Mouse (Mus musculus) neural tube, embryonic 14.5 days (tissue): ENCODE measurements at regions not wholly inside any gene's neighbourhood (a gene's known extent, or its start where the extent isn't known, plus 50 kb on each side); places are given as distances from the start of the nearest gene placed in this dataset.

Source experiments
- ATAC-seq: fragments of 200-750 bp; cut with Nextera tagmentation; 2 replicates; pipeline ENCODE4 v1.8.0; 2017; ENCODE audit warnings: low read depth, mild to moderate bottlenecking, moderate TSS enrichment, moderate library complexity
- H3K27ac ChIP-seq: fragments of 300-500 bp; sonication (generic); 2 replicates; pipeline ENCODE4 v1.5.1; 2014; ENCODE audit warnings: low read depth, mild to moderate bottlenecking, control low read depth, low read length, moderate library complexity, mixed read lengths
- H3K27me3 ChIP-seq: fragments of 300-500 bp; sonication (generic); 2 replicates; pipeline ENCODE4 v1.6.1; 2014; ENCODE audit warnings: low read length; ENCODE audit not compliant: control insufficient read depth, insufficient read depth
- H3K36me3 ChIP-seq: fragments of 300-500 bp; sonication (generic); 2 replicates; pipeline ENCODE4 v1.6.1; 2014; ENCODE audit warnings: low read length, mixed read lengths; ENCODE audit not compliant: control insufficient read depth, insufficient read depth
- H3K4me1 ChIP-seq: fragments of 300-500 bp; sonication (generic); 2 replicates; pipeline ENCODE4 v1.6.1; 2014; ENCODE audit warnings: low read length; ENCODE audit not compliant: control insufficient read depth, insufficient read depth
- H3K4me2 ChIP-seq: fragments of 300-500 bp; sonication (generic); 2 replicates; pipeline ENCODE4 v1.6.1; 2014; ENCODE audit warnings: mild to moderate bottlenecking, low read depth, low read length, control low read depth
- H3K4me3 ChIP-seq: fragments of 300-500 bp; sonication (generic); 2 replicates; pipeline ENCODE4 v1.5.1; 2014; ENCODE audit warnings: low read depth, low read length, control low read depth, mixed read lengths
- H3K9ac ChIP-seq: fragments of 300-500 bp; sonication (generic); replicated peaks from 2 replicates; pipeline ENCODE4 v1.6.1; 2014; ENCODE audit warnings: low read depth, mild to moderate bottlenecking, control low read depth, low read length, mixed read lengths
- H3K9me3 ChIP-seq: fragments of 300-500 bp; sonication (generic); 2 replicates; pipeline ENCODE4 v1.6.1; 2016; ENCODE audit warnings: low read length; ENCODE audit not compliant: control insufficient read depth
- WGBS: fragments of 180-500 bp; shearing (Covaris S2); extraction: QIAGEN DNeasy Blood & Tissue Kit; methylation state at CpG from one replicate; pipeline ENCODE4 v1.1.7; 2014; 5-methylcytosine and 5-hydroxymethylcytosine counted together

- Histone ChIP-seq H3K27me3 (no peaks in the 10 kb centered on the region), H3K9me3 (no peaks in the 10 kb centered on the region), H3K36me3 (no peaks in the 10 kb centered on the region), H3K9ac (no peak overlapping the region), H3K4me3 (no peak overlapping the region), H3K27ac (no peak overlapping the region), H3K4me1 (no peaks in the 10 kb centered on the region), H3K4me2 (no peak overlapping the region)
- ATAC-seq = no peak
- 75% methylated on average over 5 of the region's 5 CpGs for WGBS
These were observed 80.0 kb downstream of the Tbx4 start for GRCm38 (mm10) chr11:85966207-85966606.

GRCm38 (mm10) chr11:85970287-85970686, 84.1 kb downstream of the Tbx4 start:
- no peak overlapping the region for H3K27ac ChIP-seq
- no peaks in the 10 kb centered on the region for H3K36me3 ChIP-seq
- no peak overlapping the region for H3K4me3 ChIP-seq
- H3K4me2 ChIP-seq = no peak overlapping the region
- H3K27me3 ChIP-seq = no peaks in the 10 kb centered on the region
- H3K9me3 ChIP-seq = no peaks in the 10 kb centered on the region
- ATAC-seq = no peak
- no peak overlapping the region for H3K9ac ChIP-seq
- WGBS = 75% methylated on average over 2 of the region's 2 CpGs
- no peaks in the 10 kb centered on the region for H3K4me1 ChIP-seq

- Histone ChIP-seq H3K9me3 (no peaks in the 10 kb centered on the region), H3K9ac (no peak overlapping the region), H3K36me3 (no peaks in the 10 kb centered on the region), H3K4me2 (no peak overlapping the region), H3K27ac (no peak overlapping the region), H3K27me3 (no peaks in the 10 kb centered on the region), H3K4me1 (no peaks in the 10 kb centered on the region), H3K4me3 (no peak overlapping the region)
- WGBS = 25% methylated on average over 7 of the region's 7 CpGs
- no peak for ATAC-seq
These were observed 86.2 kb downstream of the Tbx4 start for GRCm38 (mm10) chr11:85972385-85972784.

GRCm38 (mm10) chr11:85973736-85974135, 87.5 kb downstream of the Tbx4 start:
- no peak overlapping the region for H3K4me2 ChIP-seq
- no peak overlapping the region for H3K4me3 ChIP-seq
- H3K4me1 ChIP-seq = no peaks in the 10 kb centered on the region
- no peaks in the 10 kb centered on the region for H3K27me3 ChIP-seq
- ATAC-seq = no peak
- no peak overlapping the region for H3K27ac ChIP-seq
- H3K9me3 ChIP-seq = no peaks in the 10 kb centered on the region
- WGBS = 58% methylated on average over 5 of the region's 5 CpGs
- no peaks in the 10 kb centered on the region for H3K36me3 ChIP-seq
- H3K9ac ChIP-seq = no peak overlapping the region

GRCm38 (mm10) chr11:85976693-85977434, 90.6 kb downstream of the Tbx4 start:
- H3K9me3 ChIP-seq = no peaks in the 10 kb centered on the region
- ATAC-seq = no peak
- H3K9ac ChIP-seq = no peak overlapping the region
- WGBS = 65% methylated on average over 18 of the region's 18 CpGs
- no peaks in the 10 kb centered on the region for H3K36me3 ChIP-seq
- no peak overlapping the region for H3K4me3 ChIP-seq
- no peak overlapping the region for H3K27ac ChIP-seq
- H3K4me1 ChIP-seq = no peaks in the 10 kb centered on the region
- H3K27me3 ChIP-seq = no peaks in the 10 kb centered on the region
- H3K4me2 ChIP-seq = no peak overlapping the region

- Histone ChIP-seq H3K27me3 (no peaks in the 10 kb centered on the region), H3K9ac (no peak overlapping the region), H3K4me1 (no peaks in the 10 kb centered on the region), H3K27ac (no peak overlapping the region), H3K4me3 (no peak overlapping the region), H3K9me3 (no peaks in the 10 kb centered on the region), H3K4me2 (no peak overlapping the region), H3K36me3 (no peaks in the 10 kb centered on the region)
- ATAC-seq = no peak
- 71% methylated on average over 11 of the region's 11 CpGs for WGBS
These were observed 94.2 kb downstream of the Tbx4 start for GRCm38 (mm10) chr11:85980388-85980787.

GRCm38 (mm10) chr11:85981561-85981960, 95.3 kb downstream of the Tbx4 start:
- Histone ChIP-seq H3K27ac (no peak overlapping the region), H3K9me3 (no peaks in the 10 kb centered on the region), H3K4me1 (no peaks in the 10 kb centered on the region), H3K4me3 (no peak overlapping the region), H3K9ac (no peak overlapping the region), H3K4me2 (no peak overlapping the region), H3K27me3 (no peaks in the 10 kb centered on the region), H3K36me3 (no peaks in the 10 kb centered on the region)
- WGBS = 81% methylated on average over 4 of the region's 4 CpGs
- no peak for ATAC-seq

GRCm38 (mm10) chr11:85986338-85986737, 100.1 kb downstream of the Tbx4 start:
- WGBS = 92% methylated on average over 8 of the region's 8 CpGs
- no peak overlapping the region for H3K27ac ChIP-seq
- no peak overlapping the region for H3K4me2 ChIP-seq
- H3K36me3 ChIP-seq = no peaks in the 10 kb centered on the region
- 0 out of 2 replicates have a peak, but pooled peaks cover 2% of the 10 kb centered on the region for H3K4me1 ChIP-seq
- no peak overlapping the region for H3K9ac ChIP-seq
- ATAC-seq = no peak
- no peaks in the 10 kb centered on the region; the same call in 1 of the 2 replicates for H3K27me3 ChIP-seq
- H3K4me3 ChIP-seq = no peak overlapping the region
- no peaks in the 10 kb centered on the region for H3K9me3 ChIP-seq

GRCm38 (mm10) chr11:85987181-85987580, 101.0 kb downstream of the Tbx4 start:
- Histone ChIP-seq H3K9ac (no peak overlapping the region), H3K27me3 (no peaks in the 10 kb centered on the region; the same call in 1 of the 2 replicates), H3K4me3 (no peak overlapping the region), H3K4me1 (0 out of 2 replicates have a peak, but pooled peaks cover 2% of the 10 kb centered on the region), H3K9me3 (no peaks in the 10 kb centered on the region), H3K36me3 (no peaks in the 10 kb centered on the region), H3K27ac (no peak overlapping the region), H3K4me2 (no peak overlapping the region)
- WGBS = 97% methylated on average over 2 of the region's 2 CpGs
- no peak for ATAC-seq
